Mouse (Mus musculus): ENCODE results near the gene Kcnj13. TPM values are rescaled to one million over a fixed set of nuclear protein-coding genes. Genes with fewer than 3 reads are reported as not detected.

The Kcnj13 gene
- polyA plus RNA-seq, 1 experiment from 2014 or later = 0.30 TPM

GRCm38 (mm10) chr1:87386436-87387092, 8.0 kb downstream of the Kcnj13 start:
- Histone ChIP-seq H3K4me1 (ENCODE audit: control insufficient read depth, insufficient read depth, low read length) (no peaks in the 10 kb centered on the region), H3K27ac (ENCODE audit: low read depth, low read length) (no peak overlapping the region), H3K9ac (ENCODE audit: low read depth, low read length) (no peak overlapping the region), H3K27me3 (ENCODE audit: control insufficient read depth, insufficient read depth, low read length) (no peaks in the 10 kb centered on the region), H3K4me2 (replicated peaks; ENCODE audit: low read depth, low read length) (no peak overlapping the region), H3K36me3 (ENCODE audit: control insufficient read depth, insufficient read depth, low read length) (peaks cover 25% of the 10 kb centered on the region; the same call in 1 of the 2 replicates), H3K4me3 (ENCODE audit: low read length) (no peak overlapping the region), H3K9me3 (ENCODE audit: control insufficient read depth, low read length) (no peaks in the 10 kb centered on the region)
- whole genome bisulfite sequencing = 88% methylated on average over 9 of the region's 9 CpGs
- ATAC-seq (ENCODE audit: low FRiP score, low TSS enrichment) = no peak

- H3K4me3 ChIP-seq (ENCODE audit: low read length) = no peak overlapping the region
- H3K4me2 ChIP-seq (replicated peaks; ENCODE audit: low read depth, low read length) = no peak overlapping the region
- no peaks in the 10 kb centered on the region for H3K9me3 ChIP-seq (ENCODE audit: control insufficient read depth, low read length)
- peaks cover 20% of the 10 kb centered on the region; the same call in 1 of the 2 replicates for H3K36me3 ChIP-seq (ENCODE audit: control insufficient read depth, insufficient read depth, low read length)
- no peak overlapping the region for H3K9ac ChIP-seq (ENCODE audit: low read depth, low read length)
- 92% methylated on average over 3 of the region's 3 CpGs for WGBS
- no peaks in the 10 kb centered on the region for H3K27me3 ChIP-seq (ENCODE audit: control insufficient read depth, insufficient read depth, low read length)
- no peak overlapping the region for H3K27ac ChIP-seq (ENCODE audit: low read depth, low read length)
- H3K4me1 ChIP-seq (ENCODE audit: control insufficient read depth, insufficient read depth, low read length) = no peaks in the 10 kb centered on the region
- no peak for ATAC-seq (ENCODE audit: low FRiP score, low TSS enrichment)
These were observed 13.4 kb downstream of the Kcnj13 start for GRCm38 (mm10) chr1:87381152-87381551.

- H3K9me3 ChIP-seq (ENCODE audit: control insufficient read depth, low read length) = no peaks in the 10 kb centered on the region
- no peaks in the 10 kb centered on the region for H3K27me3 ChIP-seq (ENCODE audit: control insufficient read depth, insufficient read depth, low read length)
- no peak overlapping the region for H3K4me2 ChIP-seq (replicated peaks; ENCODE audit: low read depth, low read length)
- 95% methylated on average over 1 of the region's 1 CpGs for WGBS
- H3K4me3 ChIP-seq (ENCODE audit: low read length) = no peak overlapping the region
- H3K36me3 ChIP-seq (ENCODE audit: control insufficient read depth, insufficient read depth, low read length) = peaks cover 24% of the 10 kb centered on the region; the same call in 1 of the 2 replicates
- no peak for ATAC-seq (ENCODE audit: low FRiP score, low TSS enrichment)
- no peak overlapping the region for H3K27ac ChIP-seq (ENCODE audit: low read depth, low read length)
- H3K4me1 ChIP-seq (ENCODE audit: control insufficient read depth, insufficient read depth, low read length) = no peaks in the 10 kb centered on the region
- no peak overlapping the region for H3K9ac ChIP-seq (ENCODE audit: low read depth, low read length)
These were observed 14.6 kb downstream of the Kcnj13 start for GRCm38 (mm10) chr1:87379919-87380318.

GRCm38 (mm10) chr1:87378024-87378560, 16.4 kb downstream of the Kcnj13 start:
- no peak for ATAC-seq (ENCODE audit: low FRiP score, low TSS enrichment)
- WGBS = 85% methylated on average over 3 of the region's 3 CpGs

GRCm38 (mm10) chr1:87360276-87360675, 34.3 kb downstream of the Kcnj13 start:
- Histone ChIP-seq H3K27ac (ENCODE audit: low read depth, low read length) (no peak overlapping the region), H3K36me3 (ENCODE audit: control insufficient read depth, insufficient read depth, low read length) (peaks cover 12% of the 10 kb centered on the region), H3K9me3 (ENCODE audit: control insufficient read depth, low read length) (no peaks in the 10 kb centered on the region), H3K9ac (ENCODE audit: low read depth, low read length) (no peak overlapping the region), H3K4me3 (ENCODE audit: low read length) (no peak overlapping the region), H3K4me1 (ENCODE audit: control insufficient read depth, insufficient read depth, low read length) (no peaks in the 10 kb centered on the region), H3K27me3 (ENCODE audit: control insufficient read depth, insufficient read depth, low read length) (no peaks in the 10 kb centered on the region), H3K4me2 (replicated peaks; ENCODE audit: low read depth, low read length) (no peak overlapping the region)
- no peak for ATAC-seq (ENCODE audit: low FRiP score, low TSS enrichment)
- 43% methylated on average over 1 of the region's 1 CpGs for WGBS

More at GRCm38 (mm10) chr1:87378024-87378560, 16.4 kb downstream of the Kcnj13 start:
- no peak overlapping the region for H3K27ac ChIP-seq (ENCODE audit: low read depth, low read length)
- no peak overlapping the region for H3K4me2 ChIP-seq (replicated peaks; ENCODE audit: low read depth, low read length)
- H3K27me3 ChIP-seq (ENCODE audit: control insufficient read depth, insufficient read depth, low read length) = no peaks in the 10 kb centered on the region
- H3K36me3 ChIP-seq (ENCODE audit: control insufficient read depth, insufficient read depth, low read length) = peaks cover 33% of the 10 kb centered on the region
- H3K9me3 ChIP-seq (ENCODE audit: control insufficient read depth, low read length) = no peaks in the 10 kb centered on the region
- no peak overlapping the region for H3K4me3 ChIP-seq (ENCODE audit: low read length)
- H3K4me1 ChIP-seq (ENCODE audit: control insufficient read depth, insufficient read depth, low read length) = no peaks in the 10 kb centered on the region
- H3K9ac ChIP-seq (ENCODE audit: low read depth, low read length) = no peak overlapping the region

GRCm38 (mm10) chr1:87350576-87350975, 44.0 kb downstream of the Kcnj13 start:
- Histone ChIP-seq H3K9ac (ENCODE audit: low read depth, low read length) (no peak overlapping the region), H3K36me3 (ENCODE audit: control insufficient read depth, insufficient read depth, low read length) (peaks cover 16% of the 10 kb centered on the region), H3K27me3 (ENCODE audit: control insufficient read depth, insufficient read depth, low read length) (no peaks in the 10 kb centered on the region), H3K4me2 (replicated peaks; ENCODE audit: low read depth, low read length) (no peak overlapping the region), H3K9me3 (ENCODE audit: control insufficient read depth, low read length) (no peaks in the 10 kb centered on the region), H3K4me1 (ENCODE audit: control insufficient read depth, insufficient read depth, low read length) (no peaks in the 10 kb centered on the region), H3K4me3 (ENCODE audit: low read length) (no peak overlapping the region), H3K27ac (ENCODE audit: low read depth, low read length) (no peak overlapping the region)
- ATAC-seq (ENCODE audit: low FRiP score, low TSS enrichment) = no peak
- 95% methylated on average over 2 of the region's 2 CpGs for WGBS

Other genes with a start within 250 kb of the Kcnj13 start
- 0.11 and 0.20 TPM in 2 replicates for gene Ecel1, start 238.2 kb downstream of the Kcnj13 start, polyA plus RNA-seq (2014; fragmentation: Nextera tagmentation; extraction: Ambion mirVana)
- not detected in 2 replicates for gene Prss56, start 211.4 kb downstream of the Kcnj13 start, polyA plus RNA-seq (2014; fragmentation: Nextera tagmentation; extraction: Ambion mirVana)
- 0.13 and 0.62 TPM in 2 replicates for gene Chrnd, start 204.1 kb downstream of the Kcnj13 start, polyA plus RNA-seq (2014; fragmentation: Nextera tagmentation; extraction: Ambion mirVana)
- gene Chrng, start 190.1 kb downstream of the Kcnj13 start, polyA plus RNA-seq (2014; fragmentation: Nextera tagmentation; extraction: Ambion mirVana) = 0.30 and 0.34 TPM in 2 replicates
- gene Eif4e2, start 180.8 kb downstream of the Kcnj13 start, polyA plus RNA-seq (2014; fragmentation: Nextera tagmentation; extraction: Ambion mirVana) = 122 and 150 TPM in 2 replicates
- gene Efhd1, start 130.4 kb downstream of the Kcnj13 start, polyA plus RNA-seq (2014; fragmentation: Nextera tagmentation; extraction: Ambion mirVana) = 2.6 and 3.6 TPM in 2 replicates
- 53.2 and 61.3 TPM in 2 replicates for gene Gigyf2, start 67.7 kb downstream of the Kcnj13 start, polyA plus RNA-seq (2014; fragmentation: Nextera tagmentation; extraction: Ambion mirVana)
- not detected in 2 replicates for gene Snorc, start 75.5 kb upstream of the Kcnj13 start, polyA plus RNA-seq (2014; fragmentation: Nextera tagmentation; extraction: Ambion mirVana)
- gene Neu2, start 115.2 kb upstream of the Kcnj13 start, polyA plus RNA-seq (2014; fragmentation: Nextera tagmentation; extraction: Ambion mirVana) = 0.20 and 0.80 TPM in 2 replicates
- gene Ngef, start 179.1 kb upstream of the Kcnj13 start, polyA plus RNA-seq (2014; fragmentation: Nextera tagmentation; extraction: Ambion mirVana) = 0.96 and 1.5 TPM in 2 replicates
- gene Inpp5d, start 225.6 kb upstream of the Kcnj13 start, polyA plus RNA-seq (2014; fragmentation: Nextera tagmentation; extraction: Ambion mirVana) = 3.6 and 7.5 TPM in 2 replicates

All from kidney, embryonic 14.5 days (tissue).